Mouse (Mus musculus) urinary bladder, adult 18-20 months (tissue): Measurements from ENCODE around the gene Gipc3.

Source experiments
- DNase-seq, 2 experiments: peaks; one replicate each; pipeline ENCODE4 v3.0.0; 2022; ENCODE audit warnings: low spot score in 2 of 2, mixed read lengths in 2 of 2

The Gipc3 gene

GRCm38 (mm10) chr10:81300352-81300907 is 42.6 kb downstream of the Gipc3 start:
- DNase-seq: no peak

DNA sequence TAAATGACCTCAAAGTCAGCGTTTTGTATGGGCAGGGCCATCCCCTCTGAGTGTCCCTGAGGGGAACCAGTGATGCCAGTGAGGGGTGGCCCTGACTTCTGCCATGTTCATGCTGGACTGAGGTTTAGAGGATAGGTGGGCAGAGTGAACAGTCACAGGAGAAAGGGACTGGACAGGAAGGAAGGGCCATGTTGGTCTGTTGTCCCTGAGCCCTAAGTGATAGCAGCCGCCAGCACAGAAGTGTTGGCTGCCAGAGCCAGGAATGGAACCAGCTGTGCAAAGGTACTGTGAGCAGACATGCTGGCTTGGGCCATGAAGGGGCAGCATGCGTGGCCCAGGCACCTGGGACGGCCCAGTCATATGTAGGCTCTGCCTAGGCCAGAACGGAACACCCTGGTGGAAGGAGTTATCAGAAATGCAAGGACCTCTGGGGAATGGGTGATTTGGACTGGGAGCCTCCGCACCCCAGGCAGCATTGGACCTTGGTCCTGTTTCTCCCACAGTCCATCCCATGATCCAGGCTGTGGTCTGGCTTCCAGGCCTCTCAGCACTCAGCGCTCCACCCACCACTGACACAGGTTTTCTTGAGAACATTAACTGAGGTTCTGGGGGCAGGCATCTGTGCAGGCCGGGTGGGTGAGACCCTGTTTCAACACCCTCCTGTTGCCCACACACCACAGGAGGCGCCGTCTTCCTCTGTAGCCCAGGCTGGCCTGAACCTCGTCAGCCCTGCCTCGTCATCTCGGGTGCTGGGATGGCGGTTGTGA is 43.3 kb downstream of the Gipc3 start:
- no peak for DNase-seq

DNA sequence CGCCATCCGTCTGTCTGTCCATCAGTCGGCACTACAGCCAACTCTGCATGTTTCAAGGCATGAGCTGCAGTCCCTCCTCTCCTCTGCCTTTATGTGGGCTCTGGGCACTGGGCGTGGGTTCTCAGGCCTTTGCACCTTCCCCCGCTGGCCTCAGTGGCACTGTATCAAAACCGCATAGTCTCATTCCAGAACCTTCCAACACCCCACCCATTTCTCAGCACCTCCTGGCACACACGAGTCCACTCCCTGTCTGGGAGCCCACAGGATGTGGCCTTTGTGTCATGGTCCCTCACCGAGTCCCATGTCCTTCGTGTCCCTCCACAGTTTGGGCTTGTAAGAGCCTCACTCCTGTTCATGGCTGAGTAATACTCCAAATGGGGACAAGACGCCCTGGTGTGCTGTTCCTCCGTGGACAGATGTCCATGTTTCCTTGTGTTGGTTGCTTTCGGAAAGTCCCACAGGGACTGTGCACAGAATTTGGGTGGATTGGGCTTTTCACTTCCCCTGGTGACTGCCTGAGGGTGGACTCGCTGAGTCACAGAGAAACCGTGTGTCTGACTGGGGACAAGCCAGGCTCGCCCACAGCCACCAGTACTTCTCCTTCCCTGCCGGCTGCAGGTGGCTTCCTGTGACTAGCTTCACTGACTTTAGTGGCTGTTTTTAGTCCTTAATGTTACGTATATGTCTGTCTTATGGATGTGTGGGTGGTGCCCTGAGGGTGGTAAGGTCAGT is 44.5 kb downstream of the Gipc3 start:
- no peak for DNase-seq

DNA sequence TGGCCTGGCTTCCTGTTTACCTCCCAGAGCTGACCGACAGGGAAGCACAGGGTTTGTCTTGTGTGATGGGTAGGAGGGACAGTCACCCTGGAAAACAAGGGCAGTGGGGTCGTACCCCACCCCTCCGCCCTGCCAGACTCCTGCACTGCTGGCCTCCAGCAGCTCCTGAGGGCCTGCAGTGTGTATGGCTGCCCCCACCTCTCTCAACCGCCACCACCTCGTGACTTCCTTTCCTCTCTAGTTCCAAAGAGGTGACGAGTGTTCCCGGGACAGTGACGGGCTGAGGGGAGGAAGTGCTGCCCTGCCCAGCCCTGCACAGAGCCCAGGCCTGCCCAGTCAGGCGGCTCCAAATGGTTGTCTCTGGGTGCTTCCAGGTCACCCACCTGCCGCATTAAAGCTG is 45.2 kb downstream of the Gipc3 start:
- DNase-seq: no peak

GRCm38 (mm10) chr10:81297246-81297645 is 45.8 kb downstream of the Gipc3 start:
- no peak for DNase-seq

GRCm38 (mm10) chr10:81295185-81295584 is 47.9 kb downstream of the Gipc3 start:
- no peak for DNase-seq

DNA sequence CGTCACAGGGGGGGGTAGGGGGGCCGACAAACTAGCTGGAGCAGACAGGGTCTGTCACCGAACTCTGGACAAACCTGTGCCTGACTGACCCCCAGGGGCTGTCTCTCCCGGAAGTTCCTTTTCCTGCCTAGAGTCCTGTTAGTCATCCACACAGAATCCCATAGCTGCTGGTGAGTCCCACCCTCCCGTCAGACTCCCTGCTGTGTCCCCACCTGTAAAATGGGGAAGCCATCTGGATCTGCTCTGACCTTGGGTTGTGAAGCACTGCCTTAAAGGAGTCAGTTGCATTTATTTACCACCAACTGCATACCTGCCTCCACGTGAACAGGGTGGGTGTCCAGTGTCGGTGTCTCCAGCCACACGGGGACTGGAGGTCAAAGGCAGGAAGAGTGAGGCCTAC is 48.6 kb downstream of the Gipc3 start:
- DNase-seq: no peak

DNA sequence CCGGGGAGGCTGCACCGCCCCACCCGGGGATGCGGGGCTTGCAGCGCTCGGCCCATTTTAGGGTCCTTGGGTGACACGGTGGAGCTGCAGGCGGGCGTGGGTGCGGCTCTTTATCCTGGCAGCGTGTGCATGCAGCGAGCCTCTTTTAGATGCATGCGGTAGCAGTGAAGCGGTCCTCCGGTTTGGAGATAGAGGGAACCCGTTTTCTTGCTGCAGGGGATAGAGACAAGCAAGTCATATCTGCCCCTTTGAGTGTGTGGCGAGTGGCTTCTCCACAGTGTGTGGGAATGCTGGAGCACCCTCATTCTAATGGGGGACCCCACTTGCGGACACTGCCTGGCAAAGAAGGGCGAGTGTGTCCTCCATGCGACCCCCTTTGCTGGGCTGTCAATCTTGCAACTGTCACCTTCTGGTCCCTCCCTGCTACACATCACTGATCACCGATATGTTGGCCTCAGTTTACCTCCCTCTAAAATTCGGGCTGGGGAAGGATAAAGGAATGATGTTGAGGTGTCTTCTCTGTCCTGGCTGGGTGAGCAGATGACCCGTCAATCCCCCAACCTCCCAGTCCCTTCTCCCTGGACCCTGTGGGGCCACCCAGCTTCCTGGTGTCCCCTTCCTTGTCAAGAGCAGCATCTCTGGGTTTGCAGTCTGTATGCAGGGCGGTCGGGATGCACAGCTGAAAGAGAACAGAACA is 49.6 kb downstream of the Gipc3 start:
- no peak for DNase-seq

- peak; percentile 96 to 98 for DNase-seq
Observed at GRCm38 (mm10) chr10:81292554-81293333, 50.3 kb downstream of the Gipc3 start, which contains the start of gene Pip5k1c. TSS of gene Pip5k1c (plus strand) at chr10:81292963.

DNA sequence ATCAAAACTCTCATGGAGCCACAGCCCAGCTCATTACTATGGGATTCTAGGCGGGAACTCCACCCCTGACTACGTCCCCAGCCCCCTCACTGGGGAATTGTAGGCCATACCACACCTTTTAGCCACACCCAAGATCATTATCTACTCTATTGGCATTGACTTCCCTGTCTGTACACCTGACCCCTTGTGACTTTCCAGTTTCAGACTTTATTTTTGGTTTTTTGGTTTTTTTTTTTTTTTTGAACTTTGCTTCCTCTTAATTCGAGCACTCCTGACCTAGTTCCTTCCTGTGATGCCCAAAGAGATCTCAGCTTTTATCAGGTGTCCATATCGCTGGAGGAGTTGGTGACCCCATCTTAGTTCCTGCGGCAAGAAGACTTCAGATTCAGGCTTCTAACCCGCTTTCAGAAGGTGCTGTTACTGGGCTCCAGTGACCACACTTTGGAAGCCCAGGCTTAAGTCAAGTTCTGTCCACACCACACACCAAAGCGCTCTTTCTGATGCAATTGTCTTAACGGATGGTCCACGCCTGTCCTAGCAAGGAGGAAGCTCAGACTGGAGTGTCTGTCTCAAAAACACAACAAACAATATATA is 51.5 kb downstream of the Gipc3 start, which contains the start of gene Tjp3:
TSS of gene Tjp3 (minus strand) at position 71 of the 594 bp plus-strand sequence.
- no peak for DNase-seq

DNA sequence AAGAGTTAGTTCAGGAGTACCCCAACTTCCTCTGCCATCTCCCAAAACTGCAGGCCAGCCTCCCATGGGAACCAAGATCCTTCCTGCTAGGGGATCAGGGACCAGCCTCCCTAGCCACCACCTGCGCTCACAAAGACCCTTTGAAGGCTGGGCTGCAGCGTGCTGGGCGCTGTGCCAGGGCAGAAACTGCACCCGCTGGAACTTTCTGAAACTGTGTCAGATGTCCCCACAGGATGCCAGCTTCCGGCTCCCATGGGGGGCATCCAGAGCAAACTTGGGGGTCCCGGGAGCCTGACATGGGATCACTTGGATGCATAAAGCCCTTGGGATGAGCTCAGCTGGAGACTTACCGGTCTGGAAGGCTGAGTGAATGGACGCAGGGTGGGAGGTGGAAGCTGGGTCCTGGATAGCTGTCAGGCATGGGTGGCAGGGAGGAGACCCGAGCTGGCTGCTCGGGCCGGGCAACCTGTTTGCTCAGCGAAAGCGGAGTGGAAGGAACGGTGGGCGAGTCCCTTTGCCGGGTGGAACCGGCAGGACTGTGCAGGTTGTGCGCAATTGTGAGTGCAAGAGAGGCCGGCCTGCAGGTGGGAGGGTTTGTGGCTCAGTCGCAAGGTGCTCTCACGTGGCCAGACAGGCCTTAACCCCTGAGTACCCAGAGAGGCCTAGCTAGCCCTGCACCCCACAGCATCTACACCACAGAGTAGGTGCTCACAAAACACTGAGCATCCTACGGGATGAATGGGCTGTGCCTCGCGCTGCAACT is 52.2 kb downstream of the Gipc3 start:
- peak; percentile 65 to 73 for DNase-seq

- peak; percentile 54 to 71 for DNase-seq
Observed at GRCm38 (mm10) chr10:81289811-81290210, 53.3 kb downstream of the Gipc3 start.

GRCm38 (mm10) chr10:81289278-81289677 is 53.8 kb downstream of the Gipc3 start:
- peak; percentile 34 to 44 for DNase-seq

DNA sequence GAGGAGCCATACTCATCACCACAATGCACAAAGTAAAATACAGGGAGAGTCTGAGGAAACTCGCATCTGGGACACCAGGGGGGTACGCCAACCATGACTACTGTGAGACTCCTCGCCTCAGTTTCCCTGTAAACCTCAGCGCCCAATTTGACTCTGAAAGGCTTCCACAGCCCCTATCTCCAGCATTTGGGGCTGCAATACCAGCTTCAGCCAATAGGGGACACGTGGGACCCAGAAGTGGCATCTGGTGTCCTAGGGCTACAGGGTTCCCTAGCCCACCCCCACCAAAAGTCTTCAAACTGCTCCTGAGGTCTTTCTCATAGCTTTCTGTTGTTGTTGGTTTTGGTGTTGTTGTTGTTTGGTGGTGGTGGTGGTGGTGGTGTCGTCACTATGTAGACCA is 54.5 kb downstream of the Gipc3 start:
- peak in 1 of 2 experiments; percentile 18 for DNase-seq

DNA sequence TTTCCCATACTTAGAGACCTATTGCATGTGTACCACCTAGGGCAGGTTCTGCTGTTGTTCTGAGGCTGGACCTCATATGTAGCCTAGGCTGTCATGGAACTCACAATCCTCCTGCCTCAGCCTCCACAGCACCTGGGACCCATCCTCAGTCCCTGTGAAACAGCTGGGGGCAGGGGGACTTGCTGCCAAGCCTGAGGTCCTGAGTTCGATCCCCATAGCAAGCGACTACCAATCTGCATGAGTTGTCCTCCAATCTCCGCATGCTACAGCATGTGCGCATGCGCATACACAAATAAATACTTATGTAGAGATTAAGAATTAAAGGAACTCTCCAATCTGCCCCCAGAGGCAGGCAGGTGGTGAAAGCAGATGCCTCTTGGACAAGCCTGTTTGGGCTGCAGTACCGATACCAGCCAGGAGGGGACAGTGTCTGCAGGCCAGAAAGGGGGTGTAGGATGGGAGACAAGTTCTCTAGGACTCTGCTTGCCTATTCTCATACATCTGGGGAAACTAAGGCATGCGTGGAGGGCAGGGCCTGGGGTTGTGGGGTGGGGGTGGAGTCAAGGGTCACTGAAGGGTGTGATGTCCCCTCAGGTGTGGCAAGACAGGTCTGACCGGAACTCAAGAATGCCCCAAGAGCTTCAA is 55.4 kb downstream of the Gipc3 start:
- DNase-seq: peak in 1 of 2 experiments; percentile 55

DNA sequence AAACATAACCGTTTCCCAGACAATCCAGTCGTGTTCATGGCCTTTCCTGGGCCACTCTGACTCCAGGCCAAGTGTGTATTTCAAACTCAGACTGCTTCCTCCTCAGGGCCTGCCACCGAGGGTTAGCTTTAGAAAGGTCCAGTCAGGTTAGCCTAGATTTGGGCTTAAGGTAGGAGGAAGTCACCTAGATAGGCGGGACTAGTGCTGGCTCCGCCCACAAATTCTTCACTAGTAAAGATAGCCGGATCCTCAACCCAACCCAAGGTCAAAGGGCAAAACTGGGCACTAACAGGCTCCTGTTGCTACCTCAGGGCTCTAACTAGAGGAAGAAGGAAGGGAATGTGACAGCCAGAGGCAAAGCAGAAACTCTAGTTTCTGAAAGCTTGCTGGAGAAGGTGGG is 56.5 kb downstream of the Gipc3 start:
- peak in 1 of 2 experiments; percentile 34 for DNase-seq

GRCm38 (mm10) chr10:81285694-81286450 is 57.2 kb downstream of the Gipc3 start:
- DNase-seq: peak; percentile 87 to 97
